Mouse (Mus musculus) lung, adult 2 months (tissue): ENCODE results near the gene Rps6ka1.

Experiments used
- CTCF ChIP-seq: fragments of 200-500 bp; IDR thresholded peaks from 2 replicates; pipeline ENCODE4 v1.5.1; 2011; ENCODE audit warnings: mild to moderate bottlenecking, low read length, control low read depth; ENCODE audit not compliant: insufficient read depth
- POLR2A ChIP-seq: fragments of 200-500 bp; IDR thresholded peaks from 2 replicates; pipeline ENCODE4 v1.6.1; 2011; ENCODE audit warnings: low read depth, mild to moderate bottlenecking, control low read depth, low read length, borderline replicate concordance; ENCODE audit errors: extremely low read depth

DNA sequence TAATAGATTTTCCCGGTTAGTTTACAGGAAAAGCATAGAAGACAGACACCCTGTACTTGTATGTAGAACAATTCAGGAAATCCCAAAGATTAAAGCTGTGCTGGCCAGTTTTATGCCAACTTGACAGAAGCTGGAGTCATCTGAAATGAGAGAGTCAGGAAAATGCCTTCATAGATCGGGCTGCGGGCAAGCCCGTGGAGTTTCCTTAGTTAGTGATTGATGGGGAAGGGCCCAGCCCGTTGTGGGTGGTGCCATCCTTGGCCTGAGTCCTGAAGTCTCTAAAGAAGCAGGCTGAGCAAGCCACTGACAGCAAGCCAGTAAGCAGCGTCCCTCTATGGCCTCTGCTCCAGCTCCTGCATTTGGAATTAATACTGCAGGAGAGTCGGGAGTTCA lies 41.7 kb upstream of the Rps6ka1 start:
- no peak for TF ChIP-seq CTCF
- peak; percentile 36; the same call in 1 of the 2 replicates for TF ChIP-seq POLR2A
